Mouse (Mus musculus) limb, embryonic 13.5 days (tissue): Measurements from ENCODE around the gene Agl. TPM values are rescaled to one million over a fixed set of nuclear protein-coding genes. Genes with fewer than 3 reads are reported as not detected.

Experiments used
- ATAC-seq: fragments of 200-750 bp; cut with Nextera tagmentation; 2 replicates; pipeline ENCODE4 v1.8.0; 2017; ENCODE audit warnings: low read depth, moderate number of reproducible peaks, moderate TSS enrichment; ENCODE audit not compliant: low FRiP score
- H3K27ac ChIP-seq: fragments of 300-500 bp; sonication (generic); 2 replicates; pipeline ENCODE4 v1.5.1; 2015; ENCODE audit warnings: inconsistent platforms, mild to moderate bottlenecking, moderate library complexity
- H3K27me3 ChIP-seq: fragments of 300-500 bp; sonication (generic); 2 replicates; pipeline ENCODE4 v1.6.1; 2015; ENCODE audit warnings: mild to moderate bottlenecking, inconsistent platforms
- H3K36me3 ChIP-seq: fragments of 300-500 bp; sonication (generic); 2 replicates; pipeline ENCODE4 v1.6.1; 2015; ENCODE audit warnings: inconsistent platforms, mild to moderate bottlenecking, moderate library complexity
- H3K4me1 ChIP-seq: fragments of 300-500 bp; sonication (generic); 2 replicates; pipeline ENCODE4 v1.6.1; 2015; ENCODE audit warnings: inconsistent platforms
- H3K4me2 ChIP-seq: fragments of 300-500 bp; sonication (generic); replicated peaks from 2 replicates; pipeline ENCODE4 v1.6.1; 2015; ENCODE audit warnings: inconsistent platforms, mild to moderate bottlenecking, moderate library complexity
- H3K4me3 ChIP-seq: fragments of 300-500 bp; sonication (generic); 2 replicates; pipeline ENCODE4 v1.5.1; 2015; ENCODE audit warnings: moderate library complexity, mild to moderate bottlenecking, inconsistent platforms
- H3K9ac ChIP-seq: fragments of 300-500 bp; sonication (generic); 2 replicates; pipeline ENCODE4 v1.6.1; 2015; ENCODE audit warnings: mild to moderate bottlenecking, inconsistent platforms
- H3K9me3 ChIP-seq: fragments of 300-500 bp; sonication (generic); 2 replicates; pipeline ENCODE4 v1.6.1; 2016; ENCODE audit warnings: inconsistent platforms
- WGBS: fragments of 180-500 bp; shearing (Covaris S2); methylation state at CpG from one replicate; pipeline ENCODE4 v1.1.7; 2015; 5-methylcytosine and 5-hydroxymethylcytosine counted together
- polyA plus RNA-seq: library from polyadenylated mRNA; unstranded; fragments of >200 nt; fragmentation: Nextera tagmentation; extraction: Ambion mirVana; gene quantifications from 2 replicates; pipeline ENCODE4 v1.2.1, GENCODE M21; 2015

Agl gene
- polyA plus RNA-seq: 20.3 and 21.1 TPM in 2 replicates

GRCm38 (mm10) chr3:116807811-116808506, at the start of gene Agl:
TSS of gene Agl (minus strand) at chr3:116808166.
- Histone ChIP-seq H3K4me3 (peak within 1 kb of the TSS; percentile 76), H3K9ac (peak within 1 kb of the TSS; percentile 75), H3K4me1 (peaks cover 11% of the 10 kb centered on the region), H3K36me3 (peaks cover 6% of the 10 kb centered on the region; the same call in 1 of the 2 replicates), H3K27me3 (no peaks in the 10 kb centered on the region), H3K4me2 (peak within 1 kb of the TSS; percentile 74), H3K27ac (peak within 1 kb of the TSS; percentile 70; the same call in 1 of the 2 replicates), H3K9me3 (no peaks in the 10 kb centered on the region)
- whole genome bisulfite sequencing: 1% methylated on average over 56 of the region's 57 CpGs
- peak; percentile 100 for ATAC-seq

GRCm38 (mm10) chr3:116857611-116858010, 49.6 kb upstream of the Agl start:
- H3K4me3 ChIP-seq: no peak overlapping the region
- H3K27ac ChIP-seq: no peak overlapping the region
- peaks cover 4% of the 10 kb centered on the region for H3K4me1 ChIP-seq
- 73% methylated on average over 6 of the region's 6 CpGs for WGBS
- H3K27me3 ChIP-seq: no peaks in the 10 kb centered on the region
- H3K9me3 ChIP-seq: no peaks in the 10 kb centered on the region
- no peak for ATAC-seq
- no peak overlapping the region for H3K9ac ChIP-seq
- no peak overlapping the region for H3K4me2 ChIP-seq
- H3K36me3 ChIP-seq: no peaks in the 10 kb centered on the region

- no peak overlapping the region for H3K9ac ChIP-seq
- WGBS: 90% methylated on average over 3 of the region's 3 CpGs
- no peak overlapping the region for H3K27ac ChIP-seq
- no peak for ATAC-seq
- no peaks in the 10 kb centered on the region for H3K27me3 ChIP-seq
- no peaks in the 10 kb centered on the region for H3K4me1 ChIP-seq
- no peak overlapping the region for H3K4me3 ChIP-seq
- no peaks in the 10 kb centered on the region for H3K36me3 ChIP-seq
- H3K4me2 ChIP-seq: no peak overlapping the region
- no peaks in the 10 kb centered on the region for H3K9me3 ChIP-seq
Measured at GRCm38 (mm10) chr3:116852421-116852820, 44.5 kb upstream of the Agl start.

- Histone ChIP-seq H3K4me3 (no peak overlapping the region), H3K9me3 (no peaks in the 10 kb centered on the region), H3K4me1 (no peaks in the 10 kb centered on the region), H3K4me2 (no peak overlapping the region), H3K27ac (no peak overlapping the region), H3K36me3 (no peaks in the 10 kb centered on the region), H3K9ac (no peak overlapping the region), H3K27me3 (no peaks in the 10 kb centered on the region)
- ATAC-seq: no peak
- WGBS: 82% methylated on average over 1 of the region's 1 CpGs
Measured at GRCm38 (mm10) chr3:116850376-116850775, 42.4 kb upstream of the Agl start.

- no peaks in the 10 kb centered on the region for H3K36me3 ChIP-seq
- H3K4me3 ChIP-seq: no peak overlapping the region
- H3K27ac ChIP-seq: no peak overlapping the region
- H3K9ac ChIP-seq: no peak overlapping the region
- H3K4me1 ChIP-seq: no peaks in the 10 kb centered on the region
- WGBS: 82% methylated on average over 4 of the region's 4 CpGs
- H3K9me3 ChIP-seq: no peaks in the 10 kb centered on the region
- no peak overlapping the region for H3K4me2 ChIP-seq
- ATAC-seq: no peak
- H3K27me3 ChIP-seq: no peaks in the 10 kb centered on the region
Measured at GRCm38 (mm10) chr3:116848936-116849335, 41.0 kb upstream of the Agl start.

- ATAC-seq: no peak
- H3K27me3 ChIP-seq: no peaks in the 10 kb centered on the region
- H3K36me3 ChIP-seq: no peaks in the 10 kb centered on the region
- no peaks in the 10 kb centered on the region for H3K4me1 ChIP-seq
- H3K4me2 ChIP-seq: no peak overlapping the region
- no peaks in the 10 kb centered on the region for H3K9me3 ChIP-seq
- H3K9ac ChIP-seq: no peak overlapping the region
- no peak overlapping the region for H3K4me3 ChIP-seq
- H3K27ac ChIP-seq: no peak overlapping the region
- WGBS: 86% methylated on average over 1 of the region's 1 CpGs
Measured at GRCm38 (mm10) chr3:116848099-116848498, 40.1 kb upstream of the Agl start.

- H3K4me1 ChIP-seq: no peaks in the 10 kb centered on the region
- ATAC-seq: no peak
- no peak overlapping the region for H3K9ac ChIP-seq
- H3K36me3 ChIP-seq: no peaks in the 10 kb centered on the region
- no peak overlapping the region for H3K27ac ChIP-seq
- 69% methylated on average over 4 of the region's 4 CpGs for whole genome bisulfite sequencing
- H3K4me3 ChIP-seq: no peak overlapping the region
- no peaks in the 10 kb centered on the region for H3K9me3 ChIP-seq
- no peak overlapping the region for H3K4me2 ChIP-seq
- H3K27me3 ChIP-seq: no peaks in the 10 kb centered on the region
Measured at GRCm38 (mm10) chr3:116846084-116846483, 38.1 kb upstream of the Agl start.

GRCm38 (mm10) chr3:116844880-116845579, 37.1 kb upstream of the Agl start:
- no peaks in the 10 kb centered on the region for H3K36me3 ChIP-seq
- H3K4me2 ChIP-seq: no peak overlapping the region
- H3K4me3 ChIP-seq: no peak overlapping the region
- no peak overlapping the region for H3K27ac ChIP-seq
- 87% methylated on average over 10 of the region's 10 CpGs for WGBS
- H3K9me3 ChIP-seq: no peaks in the 10 kb centered on the region
- no peak overlapping the region for H3K9ac ChIP-seq
- H3K27me3 ChIP-seq: no peaks in the 10 kb centered on the region
- H3K4me1 ChIP-seq: no peaks in the 10 kb centered on the region
- no peak for ATAC-seq

- Histone ChIP-seq H3K27me3 (no peaks in the 10 kb centered on the region), H3K9ac (no peak overlapping the region), H3K4me3 (no peak overlapping the region), H3K4me1 (no peaks in the 10 kb centered on the region), H3K9me3 (no peaks in the 10 kb centered on the region), H3K27ac (no peak overlapping the region), H3K4me2 (no peak overlapping the region), H3K36me3 (no peaks in the 10 kb centered on the region)
- no peak for ATAC-seq
- WGBS: 88% methylated on average over 2 of the region's 2 CpGs
Measured at GRCm38 (mm10) chr3:116841311-116841710, 33.3 kb upstream of the Agl start.

GRCm38 (mm10) chr3:116836681-116837475, 28.9 kb upstream of the Agl start:
- no peak for ATAC-seq
- Histone ChIP-seq H3K9ac (no peak overlapping the region), H3K4me1 (no peaks in the 10 kb centered on the region), H3K27me3 (no peaks in the 10 kb centered on the region), H3K36me3 (no peaks in the 10 kb centered on the region), H3K4me2 (no peak overlapping the region), H3K9me3 (no peaks in the 10 kb centered on the region), H3K4me3 (no peak overlapping the region), H3K27ac (no peak overlapping the region)
- WGBS: 79% methylated on average over 23 of the region's 23 CpGs

- Histone ChIP-seq H3K4me1 (no peaks in the 10 kb centered on the region), H3K27ac (no peak overlapping the region), H3K4me2 (peak overlapping the region; percentile 73), H3K9ac (peak overlapping the region; percentile 60), H3K9me3 (no peaks in the 10 kb centered on the region), H3K36me3 (no peaks in the 10 kb centered on the region), H3K27me3 (no peaks in the 10 kb centered on the region), H3K4me3 (peak overlapping the region; percentile 42)
- 25% methylated on average over 21 of the region's 21 CpGs for WGBS
- ATAC-seq: peak; percentile 81
Measured at GRCm38 (mm10) chr3:116835770-116836680, 28.1 kb upstream of the Agl start.
